Mouse (Mus musculus) mesoderm, embryonic 11.5 days (tissue): Measurements from ENCODE around the gene Tle2.

ENCODE experiments used
- DNase-seq: peaks from one replicate; pipeline ENCODE4 v3.0.0-alpha.2; 2012; ENCODE audit warnings: low read depth, low spot score

The Tle2 gene

GRCm38 (mm10) chr10:81553807-81554755 is 20.3 kb upstream of the Tle2 start:
- DNase-seq = no peak

DNA sequence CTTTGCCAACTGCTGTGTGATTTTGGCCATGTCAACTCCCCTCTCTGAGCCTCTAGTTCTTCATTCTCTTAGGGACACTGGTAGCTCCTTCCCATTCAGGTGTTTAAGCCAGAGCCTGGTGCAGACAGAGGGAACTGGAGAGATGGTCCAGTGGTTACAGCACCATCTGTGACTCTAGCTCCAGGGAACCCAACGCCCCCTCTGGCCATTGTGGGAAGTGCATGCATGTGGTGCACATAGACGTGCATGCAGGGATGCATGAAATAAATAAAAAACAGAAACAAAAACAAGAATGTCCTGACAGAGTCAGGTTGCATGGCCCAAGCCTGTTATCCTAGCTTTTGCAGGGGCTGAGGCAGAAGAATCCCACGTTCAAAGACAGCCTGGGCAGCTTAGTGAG is 18.1 kb upstream of the Tle2 start:
- DNase-seq = no peak

GRCm38 (mm10) chr10:81557491-81557890 is 16.9 kb upstream of the Tle2 start:
- no peak for DNase-seq

- no peak for DNase-seq
Measured at GRCm38 (mm10) chr10:81559163-81559626, 15.2 kb upstream of the Tle2 start, which contains the start of gene Aes. Gene Aes, plus strand, starts transcription at chr10:81559488.

DNA sequence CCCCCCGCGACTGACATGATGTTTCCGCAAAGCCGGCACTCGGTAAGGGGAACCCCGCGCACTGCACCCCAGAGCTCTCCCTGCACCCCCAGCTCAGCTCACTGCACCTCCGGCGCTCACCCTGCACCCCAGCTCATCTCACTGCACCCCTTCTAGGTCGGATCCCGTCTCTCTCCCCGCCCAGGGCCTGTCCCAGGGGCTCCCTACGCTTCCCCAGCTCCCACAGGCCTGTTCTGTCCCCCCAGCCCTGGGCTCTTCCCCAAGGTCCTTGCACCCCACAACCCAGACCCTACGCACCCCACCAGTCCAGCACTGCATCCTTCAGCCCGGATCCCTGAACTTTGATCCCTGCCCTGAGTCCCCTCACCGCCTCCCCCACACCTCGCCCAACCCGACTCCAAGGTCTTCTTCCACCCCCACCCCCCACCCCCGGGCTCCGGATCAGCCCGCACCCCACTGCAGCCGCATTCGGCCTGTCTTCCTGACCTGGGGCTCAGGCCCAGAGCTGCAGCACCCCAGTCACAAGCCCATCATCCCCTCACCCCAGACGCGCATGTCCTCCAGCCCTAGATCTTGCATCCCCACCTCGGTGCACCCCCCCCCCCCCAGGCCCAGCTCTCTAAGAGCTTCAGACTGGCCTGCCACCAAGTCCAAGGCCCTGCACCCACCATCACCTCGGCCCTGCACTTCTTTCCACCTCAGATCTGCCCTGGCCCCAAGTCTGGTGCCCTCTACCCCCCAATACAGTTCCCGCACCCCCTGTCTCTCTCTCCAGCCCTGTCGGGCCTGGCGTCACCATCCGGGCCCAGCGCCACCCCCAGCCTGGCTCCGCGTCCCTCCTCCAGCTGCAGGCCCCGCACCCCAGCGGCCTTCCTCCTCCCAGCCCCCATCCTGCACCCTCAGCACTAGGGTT is 14.5 kb upstream of the Tle2 start:
- no peak for DNase-seq

GRCm38 (mm10) chr10:81560719-81561459 is 13.5 kb upstream of the Tle2 start:
- DNase-seq = no peak

GRCm38 (mm10) chr10:81562411-81562810 is 11.9 kb upstream of the Tle2 start:
- DNase-seq = no peak

GRCm38 (mm10) chr10:81563481-81563880 is 10.9 kb upstream of the Tle2 start:
- no peak for DNase-seq

DNA sequence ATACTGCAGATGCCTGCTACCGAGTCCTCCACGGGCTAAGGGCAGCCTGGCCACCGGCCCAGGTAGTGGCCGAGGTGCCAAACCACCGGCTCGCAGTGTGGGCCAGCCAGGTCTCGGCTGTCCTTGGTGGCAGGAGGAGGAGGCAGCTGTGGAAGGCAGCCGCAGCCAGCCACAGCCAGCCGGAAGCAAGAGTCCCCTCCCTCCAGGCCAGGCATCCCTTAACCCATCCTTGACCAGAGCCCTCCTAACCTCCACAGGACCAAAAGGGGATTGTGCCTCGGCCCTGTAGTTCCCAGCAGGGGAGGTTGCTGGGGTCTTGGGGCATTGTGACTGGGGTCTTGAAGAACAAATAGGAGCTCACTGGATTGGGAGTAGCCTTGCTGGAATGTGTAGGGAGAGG is 10.1 kb upstream of the Tle2 start:
- no peak for DNase-seq

DNA sequence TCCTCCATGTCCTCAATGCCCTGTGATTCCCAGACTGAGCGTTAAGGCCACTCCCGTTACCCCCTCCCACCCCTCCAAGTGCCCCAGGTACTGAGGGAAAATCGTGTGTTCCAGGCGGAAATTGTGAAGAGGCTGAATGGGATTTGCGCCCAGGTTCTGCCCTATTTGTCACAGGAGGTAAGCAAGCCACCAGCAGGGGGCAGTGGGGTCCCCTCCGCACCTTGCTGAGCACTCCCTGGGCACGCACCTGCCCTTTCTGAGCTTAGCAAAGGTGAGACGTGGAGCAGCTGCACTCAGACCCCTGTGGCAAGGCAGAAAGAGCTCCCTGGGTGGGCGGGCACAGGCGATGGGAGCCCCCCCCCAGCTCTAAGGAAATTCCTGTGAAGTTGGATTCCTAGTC is 9.6 kb upstream of the Tle2 start:
- DNase-seq = peak; percentile 65

DNA sequence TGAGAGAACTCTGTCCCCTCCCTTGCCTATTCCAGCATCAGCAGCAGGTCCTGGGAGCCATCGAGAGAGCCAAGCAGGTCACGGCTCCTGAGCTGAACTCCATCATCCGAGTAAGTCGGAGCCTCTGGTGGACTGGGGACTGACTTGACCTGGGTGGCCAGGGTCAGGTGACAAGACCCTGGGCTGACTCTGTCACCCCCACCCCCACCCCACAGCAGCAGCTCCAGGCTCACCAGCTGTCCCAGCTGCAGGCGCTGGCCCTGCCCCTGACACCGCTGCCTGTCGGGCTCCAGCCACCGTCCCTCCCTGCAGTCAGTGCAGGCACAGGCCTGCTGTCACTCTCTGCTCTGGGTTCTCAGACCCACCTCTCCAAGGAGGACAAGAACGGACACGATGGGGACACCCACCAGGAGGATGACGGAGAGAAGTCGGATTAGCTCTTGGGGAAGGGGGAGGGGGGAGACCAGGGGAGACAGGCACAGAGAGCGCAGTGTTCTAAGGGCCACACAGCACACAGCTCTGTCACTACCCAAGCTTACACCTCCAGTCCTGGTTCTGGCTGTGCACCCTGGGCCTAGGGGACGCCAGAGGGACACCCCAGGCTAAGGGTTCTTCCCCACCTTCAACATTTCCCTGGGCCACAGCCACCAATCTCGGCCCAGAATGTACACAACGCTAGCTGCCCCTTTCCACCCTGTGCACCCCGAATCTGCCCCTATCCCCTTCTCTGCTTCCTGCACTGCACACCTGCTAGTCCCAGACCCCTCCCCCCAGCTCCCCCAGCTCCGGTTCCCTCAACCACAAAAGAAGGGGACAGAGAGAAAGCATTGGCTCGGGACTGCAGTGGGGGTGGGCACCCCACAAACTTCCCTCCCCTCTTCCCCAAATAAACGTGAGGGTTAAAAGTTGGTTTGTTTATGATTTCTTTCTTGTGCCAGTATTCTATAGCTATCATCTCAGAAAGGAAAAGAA is 8.8 kb upstream of the Tle2 start:
- no peak for DNase-seq

DNA sequence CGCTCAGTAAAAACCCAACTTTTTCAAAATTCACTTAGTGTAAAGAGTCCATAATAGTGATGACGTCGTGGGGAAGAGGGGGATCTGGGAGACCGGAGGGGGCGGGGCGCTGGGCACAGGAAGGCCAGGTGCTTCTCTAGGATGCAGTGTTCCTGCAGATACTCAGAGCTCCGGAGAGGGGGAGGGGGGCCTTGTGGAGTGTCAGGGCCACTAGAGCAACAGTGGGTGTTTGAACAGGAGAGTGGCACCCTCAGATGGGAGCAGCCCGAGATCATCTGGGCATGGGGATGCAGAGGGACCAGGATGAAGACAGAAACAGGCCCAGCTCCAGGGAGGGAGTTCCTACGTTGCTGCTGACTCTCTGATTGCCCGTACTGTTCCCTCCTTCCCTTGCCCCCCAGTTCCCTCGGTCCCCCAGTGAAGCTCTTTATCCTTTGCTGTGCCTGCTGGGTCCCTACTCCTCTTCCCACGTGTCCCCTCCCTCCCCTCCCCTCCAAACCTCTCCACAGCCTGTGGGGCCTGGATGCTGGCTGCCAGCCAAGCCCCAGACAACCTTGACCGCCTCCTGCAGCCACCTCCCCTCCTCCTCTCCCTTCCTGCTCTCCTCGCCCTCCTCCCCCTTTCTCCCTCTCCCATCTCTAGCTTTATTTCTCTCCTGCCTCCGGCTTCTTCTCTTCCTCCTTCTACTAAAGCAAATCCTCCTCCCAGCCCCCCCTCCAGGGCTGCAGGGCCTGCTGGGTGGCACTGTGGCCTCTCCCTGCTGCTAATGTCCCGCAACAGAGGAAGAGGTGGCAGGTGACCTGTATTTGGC is 5.8 kb upstream of the Tle2 start:
- peak; percentile 69 for DNase-seq

DNA sequence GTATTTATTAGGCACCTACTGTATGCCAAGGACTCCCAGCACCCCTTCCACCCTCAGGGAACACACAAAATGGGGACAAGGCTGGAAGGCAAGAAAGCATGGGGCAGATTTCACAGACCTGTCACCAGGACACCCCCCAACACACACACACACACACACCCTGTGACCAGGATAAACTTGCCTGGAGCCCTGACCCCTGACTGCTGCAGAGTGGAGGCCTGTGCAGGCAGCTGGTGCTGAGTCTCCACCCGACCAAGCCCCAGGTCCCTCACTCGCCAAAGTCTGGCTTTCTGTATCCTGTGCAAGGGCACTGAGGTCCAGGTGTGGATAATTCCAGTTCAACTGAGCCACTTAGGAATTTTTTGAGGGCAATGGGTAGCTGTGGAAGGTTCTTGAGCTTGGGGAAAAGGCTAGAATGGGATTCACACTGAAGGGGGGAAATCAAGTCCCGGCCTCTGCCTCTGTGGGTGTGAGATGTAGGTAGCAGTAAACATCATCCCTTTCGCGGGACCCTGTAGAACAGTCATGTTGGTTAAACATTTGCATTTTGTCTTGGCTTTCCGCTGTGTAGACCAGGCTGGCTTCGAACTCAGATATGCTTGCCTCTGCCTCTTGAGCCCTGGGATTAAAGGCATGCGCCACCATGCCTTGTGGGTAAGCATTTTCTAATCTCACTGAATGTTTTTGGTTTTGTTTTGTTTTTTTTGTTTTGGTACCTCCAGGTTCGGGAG is 4.7 kb upstream of the Tle2 start:
- DNase-seq = peak; percentile 7

DNA sequence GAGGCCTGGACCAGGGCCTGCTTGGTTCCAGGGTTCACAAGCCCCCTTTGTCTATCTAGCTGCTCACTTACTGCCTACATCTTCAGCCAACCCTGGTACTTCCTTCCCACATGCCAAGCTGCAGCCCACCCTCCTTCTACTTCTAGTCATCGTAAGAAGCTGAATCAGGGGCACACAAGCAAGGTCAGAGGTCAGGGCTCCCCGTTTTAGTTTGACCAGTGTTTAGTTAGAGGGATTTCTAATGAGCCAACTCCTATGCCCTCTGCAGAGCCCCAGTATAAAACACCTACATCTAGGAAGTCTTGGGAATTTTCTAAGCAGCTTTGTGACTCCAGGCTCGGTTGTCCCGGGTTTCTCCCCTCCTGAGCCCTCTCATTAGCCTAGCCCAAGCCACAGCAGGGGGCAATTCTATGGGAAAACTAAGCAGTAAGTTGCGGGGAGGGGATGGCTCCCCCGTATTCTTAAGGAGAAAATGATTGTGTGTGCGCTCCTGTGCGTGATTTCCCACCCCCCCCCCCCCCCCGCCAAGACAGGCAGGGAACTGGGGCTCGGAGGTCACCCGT is 4.0 kb upstream of the Tle2 start:
- peak; percentile 63 for DNase-seq

DNA sequence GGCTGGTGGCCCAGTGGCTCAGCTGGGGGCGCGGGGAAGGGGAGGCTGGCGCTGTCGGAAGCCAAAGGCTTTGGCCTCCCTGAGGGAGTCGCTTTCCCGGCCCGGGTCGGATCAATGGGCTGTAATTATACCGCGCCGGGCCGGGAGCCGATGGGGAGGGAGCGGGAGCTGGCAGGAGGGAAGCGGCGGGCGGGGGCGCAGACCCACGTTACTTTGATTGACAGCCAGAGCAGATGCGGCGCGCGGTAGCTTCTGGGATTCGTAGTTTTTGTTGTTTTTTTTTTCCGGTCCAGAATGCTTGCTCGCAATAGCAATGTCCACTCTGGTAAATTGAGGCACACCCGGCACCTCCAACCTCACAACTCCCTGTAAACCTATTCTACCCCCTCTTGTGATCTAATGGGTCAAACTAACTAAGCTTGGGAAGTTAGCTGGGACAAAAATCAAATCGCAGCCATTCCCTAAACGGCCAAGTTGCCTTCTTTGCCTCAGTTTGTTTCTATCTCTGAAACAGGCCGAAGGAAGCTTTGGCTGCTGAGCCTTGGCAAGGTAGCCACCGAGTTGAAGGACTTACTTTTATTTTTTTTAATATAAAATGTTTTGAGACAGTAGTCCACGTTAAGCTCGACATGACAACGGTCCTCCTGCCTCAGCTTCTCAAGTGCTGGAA is 3.4 kb upstream of the Tle2 start:
- DNase-seq = peak; percentile 96

- peak; percentile 98 for DNase-seq
Measured at GRCm38 (mm10) chr10:81571501-81571876, 2.9 kb upstream of the Tle2 start.

DNA sequence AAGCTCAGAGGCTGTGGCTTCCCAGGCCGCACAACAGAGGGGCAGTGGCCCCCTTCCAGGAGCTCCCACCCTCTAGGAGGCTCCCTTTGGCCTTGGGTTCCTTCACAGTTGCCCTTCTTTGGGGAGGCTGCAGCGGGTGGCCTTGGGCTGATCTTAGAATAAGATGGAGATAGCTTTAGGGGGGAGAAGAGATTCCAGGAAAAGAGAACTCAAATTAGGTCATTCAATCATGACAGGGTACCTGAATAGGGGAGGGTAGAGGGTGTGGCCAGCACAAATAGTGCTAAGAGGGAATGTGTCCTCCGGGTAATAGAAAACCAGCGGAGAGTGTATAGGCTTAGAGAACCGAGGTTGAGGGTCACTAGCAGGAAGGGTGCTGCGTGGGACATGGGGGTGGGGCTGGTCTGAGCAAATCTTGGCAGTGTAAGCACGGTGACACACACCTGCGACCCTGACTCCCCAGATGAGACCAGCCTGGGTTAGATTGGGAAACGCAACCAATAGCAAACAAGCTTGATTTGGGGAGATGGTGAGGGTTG is 2.2 kb upstream of the Tle2 start:
- DNase-seq = no peak

DNA sequence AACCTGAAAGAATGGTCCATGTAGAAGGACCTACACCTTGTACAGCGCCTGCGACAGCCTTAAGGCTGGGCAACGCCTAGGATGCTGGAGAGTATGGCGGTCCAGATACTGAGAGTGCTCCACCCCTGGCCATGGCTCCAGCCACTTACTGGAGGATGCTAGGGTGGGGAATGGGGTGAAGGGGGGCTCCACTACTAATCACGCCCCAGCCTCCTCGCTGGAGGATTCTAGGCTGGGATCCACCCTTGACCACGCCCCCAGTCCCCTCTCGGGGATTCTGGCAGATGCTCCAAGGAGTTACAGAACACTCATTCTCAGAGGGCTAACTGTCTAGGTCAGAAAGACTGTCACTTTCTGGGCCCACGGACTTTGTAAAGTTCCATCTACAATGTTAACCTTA is 1.4 kb upstream of the Tle2 start:
- DNase-seq = peak; percentile 19
